Mouse (Mus musculus) kidney, embryonic 14.5 days (tissue): ENCODE results near the gene Cdc34. TPM values are rescaled to one million over a fixed set of nuclear protein-coding genes. Genes with fewer than 3 reads are reported as not detected.

ENCODE experiments used
- ATAC-seq: fragments of 200-750 bp; cut with Nextera tagmentation; 2 replicates; pipeline ENCODE4 v1.8.0; 2017; ENCODE audit warnings: moderate number of reproducible peaks, mild to moderate bottlenecking, moderate TSS enrichment, moderate library complexity; ENCODE audit not compliant: low FRiP score, low TSS enrichment
- H3K27ac ChIP-seq: fragments of 300-500 bp; sonication (generic); 2 replicates; pipeline ENCODE4 v1.5.1; 2014; ENCODE audit warnings: low read depth, mild to moderate bottlenecking, low read length, moderate library complexity, mixed read lengths
- H3K27me3 ChIP-seq: fragments of 300-500 bp; sonication (generic); 2 replicates; pipeline ENCODE4 v1.6.1; 2014; ENCODE audit warnings: mild to moderate bottlenecking, low read length; ENCODE audit not compliant: control insufficient read depth, insufficient read depth
- H3K36me3 ChIP-seq: fragments of 300-500 bp; sonication (generic); 2 replicates; pipeline ENCODE4 v1.6.1; 2014; ENCODE audit warnings: low read length, mixed read lengths; ENCODE audit not compliant: control insufficient read depth, insufficient read depth
- H3K4me1 ChIP-seq: fragments of 300-500 bp; sonication (generic); 2 replicates; pipeline ENCODE4 v1.6.1; 2014; ENCODE audit warnings: low read length, mixed read lengths; ENCODE audit not compliant: control insufficient read depth, insufficient read depth
- H3K4me2 ChIP-seq: fragments of 300-500 bp; sonication (generic); replicated peaks from 2 replicates; pipeline ENCODE4 v1.6.1; 2014; ENCODE audit warnings: low read depth, mild to moderate bottlenecking, low read length
- H3K4me3 ChIP-seq: fragments of 300-500 bp; sonication (generic); 2 replicates; pipeline ENCODE4 v1.5.1; 2014; ENCODE audit warnings: mild to moderate bottlenecking, low read length
- H3K9ac ChIP-seq: fragments of 300-500 bp; sonication (generic); 2 replicates; pipeline ENCODE4 v1.6.1; 2014; ENCODE audit warnings: low read depth, mild to moderate bottlenecking, low read length, moderate library complexity
- H3K9me3 ChIP-seq: fragments of 300-500 bp; sonication (generic); 2 replicates; pipeline ENCODE4 v1.6.1; 2016; ENCODE audit warnings: low read length; ENCODE audit not compliant: control insufficient read depth
- WGBS: fragments of 180-500 bp; shearing (Covaris S2); extraction: QIAGEN DNeasy Blood & Tissue Kit; methylation state at CpG from one replicate; pipeline ENCODE4 v1.1.7; 2014; 5-methylcytosine and 5-hydroxymethylcytosine counted together
- polyA plus RNA-seq: library from polyadenylated mRNA; unstranded; fragments of >200 nt; fragmentation: Nextera tagmentation; extraction: Ambion mirVana; gene quantifications from 2 replicates; pipeline ENCODE4 v1.2.1, GENCODE M21; 2014

Gene Cdc34
- polyA plus RNA-seq, 1 experiment from 2014 or later: 105 TPM

DNA sequence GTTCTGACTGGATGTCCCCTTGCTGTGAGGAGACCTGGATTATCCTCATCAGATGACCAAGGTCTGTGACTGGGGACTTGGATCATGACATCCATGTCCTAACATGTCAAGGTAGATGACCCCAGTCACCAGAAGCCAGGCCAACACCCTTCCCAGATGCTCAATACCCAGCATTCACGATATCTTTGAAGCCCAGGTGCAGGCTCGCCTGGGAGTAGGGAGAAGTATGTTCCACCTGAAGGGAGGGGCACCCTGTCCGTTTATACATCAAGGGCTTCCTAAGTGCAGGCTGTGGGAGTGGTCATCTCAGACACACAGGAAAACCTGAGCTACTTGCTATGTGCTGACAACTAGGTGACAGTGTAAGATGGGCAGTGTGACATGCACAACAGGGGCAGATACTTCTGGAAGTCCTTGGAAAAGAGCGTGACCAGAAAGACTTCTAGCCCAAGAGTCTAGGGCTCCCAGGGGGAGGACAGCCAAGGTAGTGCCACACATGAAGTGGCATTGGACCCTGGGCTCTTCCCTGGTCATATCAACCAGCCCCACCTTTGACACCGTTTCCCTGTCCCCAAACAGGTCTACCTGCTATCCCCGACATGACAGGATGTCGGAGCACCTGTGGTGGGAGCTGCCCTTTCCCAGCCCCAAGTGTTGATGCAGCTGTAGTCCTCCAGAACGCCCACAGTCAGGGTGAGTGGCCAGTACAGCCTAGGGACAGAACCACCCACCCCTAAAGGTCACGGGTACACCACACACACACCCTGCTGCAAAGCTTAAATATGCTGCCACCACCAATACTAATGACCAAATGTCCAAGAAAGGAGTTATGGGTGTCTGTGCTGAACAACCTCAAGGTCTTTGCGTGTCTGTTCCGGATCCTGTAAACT is 1.1 kb upstream of the Cdc34 start:
- peaks cover 23% of the 10 kb centered on the region for H3K36me3 ChIP-seq
- peak; percentile 36 for ATAC-seq
- no peaks in the 10 kb centered on the region for H3K9me3 ChIP-seq
- peak overlapping the region; percentile 64 for H3K4me2 ChIP-seq
- WGBS: 23% methylated on average over 11 of the region's 11 CpGs
- H3K4me1 ChIP-seq: peaks cover 24% of the 10 kb centered on the region
- H3K4me3 ChIP-seq: peak overlapping the region; percentile 86
- peak overlapping the region; percentile 83; the same call in 1 of the 2 replicates for H3K9ac ChIP-seq
- H3K27ac ChIP-seq: peak overlapping the region; percentile 57
- no peaks in the 10 kb centered on the region for H3K27me3 ChIP-seq

DNA sequence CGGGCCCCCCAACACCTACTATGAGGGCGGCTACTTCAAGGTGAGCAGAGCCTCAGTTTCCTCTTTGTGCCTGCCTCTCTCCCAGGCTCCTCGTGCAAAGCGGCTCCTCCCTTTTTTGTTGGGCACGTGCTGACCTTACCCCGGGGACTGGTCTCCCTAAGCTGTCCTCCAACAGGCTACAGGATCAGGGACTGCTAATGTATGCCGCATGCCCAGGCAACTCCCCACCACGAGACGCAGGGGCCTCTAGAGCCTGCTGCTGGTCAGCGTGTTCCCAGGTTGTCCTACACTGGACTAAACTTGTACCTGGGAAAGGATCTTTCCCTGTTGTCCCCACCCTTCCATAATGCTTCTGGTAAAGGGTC is 538 bp downstream of the Cdc34 start:
- Histone ChIP-seq H3K4me2 (peak overlapping the region; percentile 78), H3K36me3 (peaks cover 37% of the 10 kb centered on the region), H3K9me3 (no peaks in the 10 kb centered on the region), H3K27ac (peak overlapping the region; percentile 76), H3K9ac (peak overlapping the region; percentile 83), H3K27me3 (no peaks in the 10 kb centered on the region), H3K4me1 (peaks cover 24% of the 10 kb centered on the region), H3K4me3 (peak overlapping the region; percentile 86)
- 0% methylated on average over 9 of the region's 10 CpGs for WGBS
- ATAC-seq: peak; percentile 4; the same call in 1 of the 2 replicates

DNA sequence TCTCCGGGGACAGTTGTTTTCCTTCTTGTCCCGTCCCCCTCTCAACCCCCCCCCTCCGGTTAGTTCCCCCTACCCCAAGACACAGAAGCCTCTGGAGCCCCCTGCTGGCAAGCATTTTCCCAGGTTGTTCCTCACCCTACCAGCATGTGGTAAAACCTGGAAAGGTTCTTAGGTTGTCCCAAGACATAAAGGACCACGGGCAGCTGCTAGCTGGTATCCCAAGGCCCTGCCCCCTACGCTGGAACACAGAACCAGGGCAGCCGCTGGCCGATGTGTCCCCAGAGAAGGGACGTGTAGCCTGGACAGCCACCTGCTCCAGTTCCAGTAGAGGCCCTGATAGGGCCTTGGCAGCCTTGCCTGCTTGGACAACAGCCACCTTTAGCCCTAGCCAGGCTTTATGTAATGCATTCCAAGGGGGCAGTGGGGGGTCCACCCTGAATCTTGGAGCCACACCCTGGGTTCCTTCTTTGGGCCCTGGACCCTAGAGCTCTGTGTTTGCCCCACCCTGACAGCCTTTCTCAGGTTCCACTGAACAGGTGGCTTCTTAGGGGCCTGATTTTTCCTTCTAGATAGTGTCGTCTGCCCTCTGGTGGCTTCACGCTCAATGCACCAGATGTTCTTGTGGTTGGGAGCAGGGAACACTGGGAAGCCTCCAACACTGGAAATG is 1.1 kb downstream of the Cdc34 start:
- H3K9me3 ChIP-seq: no peaks in the 10 kb centered on the region
- H3K9ac ChIP-seq: peak overlapping the region; percentile 83
- H3K4me3 ChIP-seq: peak overlapping the region; percentile 86
- WGBS: 5% methylated on average over 10 of the region's 10 CpGs
- no peaks in the 10 kb centered on the region for H3K27me3 ChIP-seq
- H3K36me3 ChIP-seq: peaks cover 42% of the 10 kb centered on the region
- peaks cover 24% of the 10 kb centered on the region for H3K4me1 ChIP-seq
- peak overlapping the region; percentile 78 for H3K4me2 ChIP-seq
- H3K27ac ChIP-seq: peak overlapping the region; percentile 76
- ATAC-seq: no peak

DNA sequence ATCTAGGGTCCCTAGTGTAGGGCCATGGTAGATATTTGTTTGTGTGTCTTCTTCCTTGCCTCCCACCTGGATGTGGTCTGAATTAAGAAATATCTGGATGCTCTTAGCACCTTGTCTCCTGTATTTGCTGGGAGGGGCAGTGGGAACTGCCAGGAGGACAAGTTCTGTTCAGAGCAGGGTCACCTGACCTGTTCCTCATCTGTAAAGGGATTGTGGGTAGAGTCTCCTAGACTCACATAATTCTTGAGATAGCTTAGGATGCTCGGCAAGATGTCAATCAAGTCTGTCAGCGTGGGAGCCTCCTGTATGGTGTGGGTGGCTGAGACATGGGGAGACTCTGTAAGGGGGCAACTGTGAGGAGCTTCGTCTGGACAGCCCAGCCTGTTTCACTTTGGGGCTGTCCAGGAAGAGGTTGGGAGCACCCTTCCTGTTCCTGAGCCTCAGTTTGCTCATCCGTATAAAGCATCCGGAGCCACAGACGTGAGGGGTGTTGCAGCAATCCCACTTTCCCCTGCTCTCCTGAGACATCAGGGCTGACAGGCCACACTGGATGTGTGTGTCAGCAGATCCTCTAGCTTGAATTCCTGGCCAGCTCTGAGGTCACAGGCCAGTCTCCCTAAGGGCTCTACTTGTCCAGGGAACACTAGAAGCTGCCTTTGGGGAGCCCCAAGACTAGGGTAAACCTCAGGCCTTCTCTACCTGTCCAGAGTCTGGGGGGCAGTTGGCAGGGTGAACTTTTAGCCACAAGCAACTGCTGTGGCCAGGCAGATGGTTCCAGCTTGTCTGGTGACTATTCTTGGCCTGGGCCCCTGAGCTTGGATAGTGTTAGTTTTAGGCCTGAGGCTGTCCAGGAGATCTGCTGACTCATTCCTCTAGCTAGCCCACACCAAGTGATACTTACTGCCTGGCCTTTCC is 2.0 kb downstream of the Cdc34 start:
- Histone ChIP-seq H3K36me3 (peaks cover 51% of the 10 kb centered on the region), H3K4me3 (peak overlapping the region; percentile 86), H3K27me3 (no peaks in the 10 kb centered on the region), H3K27ac (no peak overlapping the region), H3K9ac (peak overlapping the region; percentile 83; the same call in 1 of the 2 replicates), H3K4me2 (peak overlapping the region; percentile 78), H3K9me3 (no peaks in the 10 kb centered on the region), H3K4me1 (peaks cover 24% of the 10 kb centered on the region)
- WGBS: 84% methylated on average over 6 of the region's 6 CpGs
- ATAC-seq: no peak

DNA sequence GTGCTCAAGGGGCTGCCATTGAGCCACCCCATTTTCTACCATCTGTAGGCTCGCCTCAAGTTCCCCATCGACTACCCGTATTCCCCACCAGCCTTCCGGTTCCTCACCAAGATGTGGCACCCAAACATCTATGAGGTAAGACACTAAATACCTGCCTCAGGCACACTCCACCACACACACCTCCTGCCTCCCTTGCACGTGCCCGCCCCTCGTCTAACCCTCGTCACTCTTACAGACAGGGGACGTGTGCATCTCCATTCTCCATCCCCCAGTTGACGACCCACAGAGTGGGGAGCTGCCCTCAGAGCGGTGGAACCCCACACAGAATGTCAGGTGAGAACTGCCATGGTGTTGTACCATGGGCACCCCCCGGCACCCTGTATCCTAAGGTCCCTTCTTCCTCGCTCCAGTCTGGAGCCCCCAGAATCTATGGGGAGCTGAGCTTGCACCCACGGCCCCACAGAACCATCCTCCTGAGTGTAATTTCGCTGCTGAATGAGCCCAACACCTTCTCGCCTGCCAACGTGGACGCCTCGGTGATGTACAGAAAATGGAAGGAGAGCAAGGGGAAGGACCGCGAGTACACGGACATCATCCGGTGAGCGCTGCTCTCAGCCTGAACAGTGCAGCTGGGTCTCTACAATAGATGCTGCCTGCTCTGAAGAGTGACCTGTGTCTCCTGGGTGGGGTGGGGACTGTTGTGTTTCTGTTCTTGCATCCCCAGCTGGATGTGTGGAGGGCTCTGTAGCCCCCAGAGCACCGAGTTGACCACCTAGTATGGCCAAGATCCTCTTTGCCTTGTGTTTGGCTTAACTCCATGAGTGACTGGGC is 3.0 kb downstream of the Cdc34 start:
- Histone ChIP-seq H3K36me3 (peaks cover 55% of the 10 kb centered on the region), H3K9me3 (no peaks in the 10 kb centered on the region), H3K9ac (no peak overlapping the region; the same call in 1 of the 2 replicates), H3K4me3 (no peak overlapping the region), H3K27ac (no peak overlapping the region), H3K27me3 (no peaks in the 10 kb centered on the region), H3K4me1 (peaks cover 24% of the 10 kb centered on the region), H3K4me2 (no peak overlapping the region)
- ATAC-seq: no peak
- 95% methylated on average over 25 of the region's 25 CpGs for WGBS

DNA sequence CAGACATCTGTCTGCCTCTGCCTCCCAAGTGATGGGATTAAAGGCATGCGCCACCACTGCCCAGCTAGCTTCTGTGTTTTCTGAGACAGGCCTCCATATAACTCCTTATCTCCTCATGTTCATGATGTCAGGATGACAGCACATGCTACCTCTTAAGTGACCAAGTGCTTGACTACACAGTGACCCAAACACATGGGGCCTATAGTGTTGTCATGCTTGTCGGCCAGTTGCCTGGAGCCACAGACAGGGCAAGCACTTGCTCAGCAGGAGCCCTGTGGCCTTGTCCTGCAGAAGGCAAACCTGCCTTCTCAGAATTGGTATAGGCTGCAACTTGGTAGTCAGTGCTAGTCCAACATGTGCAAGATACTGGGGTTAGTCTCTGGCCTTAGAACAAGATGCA is 4.2 kb downstream of the Cdc34 start:
- no peak overlapping the region for H3K27ac ChIP-seq
- no peaks in the 10 kb centered on the region for H3K9me3 ChIP-seq
- 87% methylated on average over 2 of the region's 2 CpGs for WGBS
- ATAC-seq: no peak
- H3K4me2 ChIP-seq: no peak overlapping the region
- H3K9ac ChIP-seq: no peak overlapping the region
- no peak overlapping the region for H3K4me3 ChIP-seq
- peaks cover 17% of the 10 kb centered on the region for H3K4me1 ChIP-seq
- H3K36me3 ChIP-seq: peaks cover 55% of the 10 kb centered on the region
- no peaks in the 10 kb centered on the region for H3K27me3 ChIP-seq

DNA sequence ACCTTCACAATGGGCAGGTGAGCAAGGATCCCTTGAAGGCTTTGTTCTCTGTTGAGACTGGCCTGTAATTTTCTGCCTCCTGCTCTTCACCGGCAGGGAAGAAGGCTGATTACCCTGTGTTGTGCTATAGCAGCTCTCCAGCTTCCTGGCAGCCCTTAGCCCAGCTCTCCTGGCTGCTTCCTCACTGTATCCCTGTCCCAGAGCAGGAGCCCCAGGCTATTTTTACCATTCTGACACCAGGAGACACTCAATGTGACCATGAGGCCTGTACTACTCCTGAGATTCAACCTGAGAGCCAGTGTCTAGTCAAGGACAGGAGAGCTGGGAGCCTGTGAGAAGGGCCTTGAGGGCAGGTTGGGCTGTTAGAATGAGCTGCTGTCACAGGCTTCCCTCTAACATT is 4.7 kb downstream of the Cdc34 start:
- no peak overlapping the region for H3K4me2 ChIP-seq
- H3K4me3 ChIP-seq: no peak overlapping the region
- no peaks in the 10 kb centered on the region; the same call in 1 of the 2 replicates for H3K9me3 ChIP-seq
- peaks cover 55% of the 10 kb centered on the region for H3K36me3 ChIP-seq
- H3K27me3 ChIP-seq: no peaks in the 10 kb centered on the region
- no peak overlapping the region for H3K9ac ChIP-seq
- 94% methylated on average over 1 of the region's 1 CpGs for WGBS
- no peak overlapping the region for H3K27ac ChIP-seq
- H3K4me1 ChIP-seq: peaks cover 16% of the 10 kb centered on the region
- no peak for ATAC-seq

DNA sequence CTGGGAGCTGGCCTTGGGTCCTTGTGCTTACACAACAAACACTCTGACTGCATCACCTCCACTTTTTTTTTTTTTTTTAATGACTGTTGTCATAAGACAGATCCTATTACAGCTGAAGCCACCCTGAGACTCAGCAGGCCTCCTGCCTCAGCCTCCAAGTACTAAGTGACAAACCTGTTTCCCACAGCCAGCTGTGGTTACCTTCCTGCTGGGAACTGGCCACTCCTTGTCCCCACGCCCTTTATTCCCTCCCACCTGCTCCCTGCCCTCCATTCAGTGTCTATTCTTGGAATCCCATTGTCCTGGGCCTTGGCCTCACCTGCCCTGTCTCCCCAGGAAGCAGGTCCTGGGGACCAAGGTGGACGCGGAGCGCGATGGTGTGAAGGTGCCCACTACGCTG is 5.5 kb downstream of the Cdc34 start:
- H3K4me2 ChIP-seq: no peak overlapping the region
- 95% methylated on average over 6 of the region's 6 CpGs for WGBS
- H3K27ac ChIP-seq: no peak overlapping the region
- peaks cover 16% of the 10 kb centered on the region for H3K4me1 ChIP-seq
- H3K9me3 ChIP-seq: peaks cover 2% of the 10 kb centered on the region; the same call in 1 of the 2 replicates
- H3K36me3 ChIP-seq: peaks cover 55% of the 10 kb centered on the region
- H3K9ac ChIP-seq: no peak overlapping the region
- no peak for ATAC-seq
- no peak overlapping the region for H3K4me3 ChIP-seq
- H3K27me3 ChIP-seq: no peaks in the 10 kb centered on the region
